Mouse (Mus musculus) heart, postnatal 0 days (tissue): ENCODE results near the gene Necap2.

ENCODE experiments used
- CTCF ChIP-seq: IDR thresholded peaks from 2 replicates; pipeline ENCODE4 v1.5.1; 2016; ENCODE audit warnings: antibody characterized with exemption, control low read depth, low read depth
- EP300 ChIP-seq: IDR thresholded peaks from 2 replicates; pipeline ENCODE4 v1.6.1; 2016; ENCODE audit warnings: antibody characterized with exemption, low read depth

DNA sequence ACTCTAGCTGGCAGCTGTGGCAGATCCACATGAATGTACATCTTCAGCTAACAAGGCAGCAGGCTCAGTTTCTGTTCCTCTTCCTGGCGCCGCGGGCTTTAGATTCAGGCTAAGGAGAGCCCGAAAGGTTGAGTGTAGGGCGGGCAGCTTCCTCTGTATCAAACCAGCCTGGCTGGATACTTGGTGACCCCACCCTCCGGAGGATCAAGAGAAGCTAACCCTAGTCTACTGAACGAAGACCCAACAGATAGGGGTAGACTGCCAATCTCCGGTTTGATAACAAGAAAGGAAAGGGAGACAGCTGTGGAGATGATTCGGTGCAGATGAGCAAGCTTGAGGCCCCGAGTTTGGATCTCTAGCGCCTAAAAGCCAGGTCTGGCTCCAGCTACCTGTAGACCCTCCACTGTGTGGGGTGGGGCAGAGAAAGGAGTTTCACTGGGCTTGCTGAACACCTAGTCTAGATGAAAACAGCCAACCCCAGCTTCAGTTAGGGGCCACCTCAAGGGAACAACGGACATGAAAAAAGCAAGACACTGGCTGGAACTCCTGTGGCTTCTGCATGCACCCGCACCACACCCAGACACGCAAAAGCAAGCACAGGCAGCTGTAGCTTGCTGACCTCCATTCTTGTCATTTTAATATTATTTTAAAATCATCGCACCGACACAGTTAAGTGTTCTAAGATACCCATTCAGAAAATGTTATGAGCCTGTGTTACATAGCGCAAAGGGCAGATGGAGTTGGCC, 1.2 kb downstream of the Necap2 start:
- TF ChIP-seq CTCF (no peak), EP300 (no peak)
